Mouse (Mus musculus): Measurements from ENCODE around the gene Kpna7.

GRCm38 (mm10) chr5:145084822-145085221, 992 bp upstream of the Kpna7 start:
- TF ChIP-seq CTCF (IDR thresholded peaks at IDR 0.05; ENCODE audit: low read depth) (no peak), EP300 (IDR thresholded peaks at IDR 0.05; ENCODE audit: low read depth) (no peak)

Data from liver, postnatal 0 days (tissue).